Mouse (Mus musculus): ENCODE results near the gene Gm20869. TPM values are rescaled to one million over a fixed set of nuclear protein-coding genes. Genes with fewer than 3 reads are reported as not detected.

Gene Gm20869
- not detected in 2 replicates for polyA plus RNA-seq (2015; fragmentation: Nextera tagmentation; extraction: Ambion mirVana)

DNA sequence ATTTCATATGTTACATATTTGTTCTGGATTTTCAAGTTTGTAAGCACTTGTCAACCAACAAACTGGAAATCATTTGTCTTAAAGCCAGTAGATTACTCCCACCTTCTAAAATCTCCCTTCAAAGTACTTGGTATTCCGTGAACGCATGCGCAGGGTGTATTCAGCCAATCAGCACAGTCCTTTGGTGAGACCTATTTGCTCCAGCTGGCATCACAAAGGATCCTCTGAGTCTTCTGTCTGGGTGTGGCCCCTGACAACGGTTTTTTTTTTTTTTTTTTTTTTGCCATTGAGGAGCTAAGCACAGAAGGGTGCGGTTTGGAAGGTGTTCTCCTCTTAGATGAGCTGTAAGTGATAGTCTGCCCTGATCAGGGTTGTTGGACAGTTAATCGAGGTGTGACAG lies at the start of gene Gm20869:
Gene Gm20869 (plus strand): TSS at position 301 of the 400 bp plus-strand sequence.

Other genes starting within 250 kb of the Gm20869 start
- gene Gm20870, start 222.6 kb downstream of the Gm20869 start, polyA plus RNA-seq (2015; fragmentation: Nextera tagmentation; extraction: Ambion mirVana) = not detected in 2 replicates

Measured in skeletal muscle tissue, postnatal 0 days (tissue).